Mouse (Mus musculus) spleen, adult 2 months (tissue): Measurements from ENCODE around the gene Clcn5. TPM values are rescaled to one million over a fixed set of nuclear protein-coding genes. Genes with fewer than 3 reads are reported as not detected.

Experiments used
- DNase-seq, 2 experiments: peaks; one replicate each; pipeline versions ENCODE4 v3.0.0 to v3.0.0-alpha.2; 2012 to 2021; ENCODE audit warnings: low spot score in 2 of 2, low read depth in 1 of 2
- H3K27ac ChIP-seq: fragments of 200-500 bp; 2 replicates; pipeline ENCODE4 v1.5.1; 2012; ENCODE audit warnings: low read length, inconsistent platforms; ENCODE audit not compliant: insufficient read depth
- H3K27me3 ChIP-seq: fragments of 200-500 bp; 2 replicates; pipeline ENCODE4 v1.6.1; 2012; ENCODE audit warnings: mild to moderate bottlenecking, moderate library complexity, low read length, inconsistent platforms; ENCODE audit not compliant: control insufficient read depth, insufficient read depth
- H3K36me3 ChIP-seq: fragments of 200-500 bp; 2 replicates; pipeline ENCODE4 v1.6.1; 2012; ENCODE audit warnings: mild to moderate bottlenecking, low read length, inconsistent platforms; ENCODE audit not compliant: control insufficient read depth, insufficient read depth
- H3K4me1 ChIP-seq: fragments of 200-500 bp; 2 replicates; pipeline ENCODE4 v1.6.1; 2011; ENCODE audit warnings: inconsistent platforms; ENCODE audit not compliant: control insufficient read depth, insufficient read depth, insufficient read length
- H3K4me3 ChIP-seq: fragments of 200-500 bp; 2 replicates; pipeline ENCODE4 v1.5.1; 2011; ENCODE audit warnings: mild to moderate bottlenecking, inconsistent platforms; ENCODE audit not compliant: insufficient read depth, insufficient read length; ENCODE audit errors: extremely low read depth
- CTCF ChIP-seq: fragments of 200-500 bp; IDR thresholded peaks from 2 replicates; pipeline ENCODE4 v1.5.1; 2011; ENCODE audit warnings: mild to moderate bottlenecking, inconsistent platforms; ENCODE audit not compliant: insufficient read depth, insufficient read length, insufficient replicate concordance; ENCODE audit errors: extremely low read depth
- POLR2A ChIP-seq: fragments of 200-500 bp; IDR thresholded peaks from 2 replicates; pipeline ENCODE4 v1.6.1; 2011; ENCODE audit warnings: low read depth, low read length, inconsistent platforms
- WGBS: fragments of 180-500 bp; shearing (Covaris S2); methylation state at CpG from one replicate; pipeline ENCODE4 v1.1.7; 2018; 5-methylcytosine and 5-hydroxymethylcytosine counted together
- polyA plus RNA-seq: library from polyadenylated mRNA; depleted of rRNA; stranded (reverse); fragments of >200 nt; gene quantifications from 2 replicates; pipeline ENCODE4 v1.2.3, GENCODE M21; 2012; rRNA removed

Clcn5 gene
- 1.8 and 2.2 TPM in 2 replicates for polyA plus RNA-seq

- peak; percentile 86 to 91 for DNase-seq
- peak within 1 kb of the TSS; percentile 84 for H3K27ac ChIP-seq
- no peaks in the 10 kb centered on the region; the same call in 1 of the 2 replicates for H3K36me3 ChIP-seq
- H3K4me3 ChIP-seq = peak within 1 kb of the TSS; percentile 89
- TF ChIP-seq POLR2A = peak; percentile 10; the same call in 1 of the 2 replicates
- no peak for TF ChIP-seq CTCF
- WGBS = 24% methylated on average over 43 of the region's 43 CpGs
- no peaks in the 10 kb centered on the region for H3K4me1 ChIP-seq
- H3K27me3 ChIP-seq = no peaks in the 10 kb centered on the region
These were observed at the start of gene Clcn5 for GRCm38 (mm10) chrX:7319089-7319721. Gene Clcn5 (minus strand): TSS chrX:7319358.

DNA sequence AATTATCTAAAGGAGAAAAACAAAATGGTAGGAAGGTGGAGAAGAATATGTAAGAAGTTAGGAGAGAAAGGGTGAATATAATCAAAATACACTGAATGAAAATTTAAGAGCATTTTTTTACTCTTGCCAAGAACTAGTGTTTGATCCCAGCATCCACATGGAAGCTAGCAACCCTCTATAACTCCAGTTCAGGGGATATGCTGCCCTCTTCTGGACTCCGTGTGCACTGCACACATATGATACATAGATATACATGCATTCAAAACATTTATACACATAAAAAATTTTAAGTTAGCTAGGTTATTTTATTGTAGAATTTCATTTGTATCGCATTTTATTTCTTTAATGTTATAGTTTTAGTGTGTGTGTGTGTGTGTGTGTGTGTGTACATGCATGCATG is 6.3 kb upstream of the Clcn5 start:
- Histone ChIP-seq H3K27ac (no peak overlapping the region), H3K4me1 (no peaks in the 10 kb centered on the region), H3K36me3 (no peaks in the 10 kb centered on the region), H3K4me3 (no peak overlapping the region), H3K27me3 (no peaks in the 10 kb centered on the region)
- no peak for DNase-seq
- no peak for TF ChIP-seq POLR2A
- no peak for TF ChIP-seq CTCF
- WGBS = 42% methylated on average over 2 of the region's 2 CpGs

DNA sequence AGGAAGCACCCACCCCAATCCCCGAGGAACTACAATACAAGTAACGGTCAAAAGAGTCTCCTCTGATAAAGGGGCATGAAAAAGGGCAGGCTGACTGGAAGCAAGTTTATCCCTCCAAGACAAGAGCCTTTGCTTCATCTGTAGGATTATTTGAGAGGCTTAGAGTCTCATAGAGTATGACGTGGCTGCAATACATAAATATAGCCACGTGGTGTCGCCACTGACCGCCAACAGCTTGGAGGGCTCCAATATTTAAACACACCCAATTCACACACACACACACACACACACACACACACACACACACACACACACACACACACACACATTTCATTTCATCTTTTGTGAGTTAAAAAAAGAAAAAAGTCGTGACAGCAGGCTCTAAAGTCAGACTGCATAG is 3.1 kb upstream of the Clcn5 start:
- Histone ChIP-seq H3K27me3 (no peaks in the 10 kb centered on the region), H3K27ac (no peak overlapping the region), H3K36me3 (no peaks in the 10 kb centered on the region), H3K4me3 (no peak overlapping the region), H3K4me1 (no peaks in the 10 kb centered on the region)
- peak; percentile 29 to 54 for DNase-seq
- 16% methylated on average over 7 of the region's 7 CpGs for WGBS
- TF ChIP-seq POLR2A = no peak
- peak; percentile 35; the same call in 1 of the 2 replicates for TF ChIP-seq CTCF

DNA sequence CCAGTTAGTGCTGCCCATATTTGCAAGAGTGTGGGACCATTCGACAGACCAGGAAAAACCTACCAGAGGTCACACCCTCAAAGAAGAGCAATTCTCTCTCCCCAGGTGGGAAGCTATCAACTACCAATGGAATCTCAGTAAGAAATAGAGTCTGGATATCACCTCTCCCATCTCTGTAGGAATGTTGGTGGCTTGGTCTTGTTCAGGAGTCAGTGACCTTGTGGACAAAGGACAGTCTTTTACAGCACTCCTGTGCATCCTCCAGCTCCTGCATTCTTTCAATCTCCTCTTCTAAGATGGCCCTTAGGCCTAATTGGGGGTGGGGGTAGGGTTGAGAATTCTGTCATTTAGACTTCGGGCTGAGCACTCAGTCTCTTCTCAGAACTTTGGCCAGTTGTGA is 1.4 kb upstream of the Clcn5 start:
- DNase-seq = no peak
- no peak for TF ChIP-seq POLR2A
- TF ChIP-seq CTCF = no peak
- H3K27ac ChIP-seq = no peak overlapping the region
- no peak overlapping the region for H3K4me3 ChIP-seq
- no peaks in the 10 kb centered on the region for H3K4me1 ChIP-seq
- H3K27me3 ChIP-seq = no peaks in the 10 kb centered on the region
- H3K36me3 ChIP-seq = no peaks in the 10 kb centered on the region; the same call in 1 of the 2 replicates
- 76% methylated on average over 2 of the region's 2 CpGs for WGBS

GRCm38 (mm10) chrX:7318551-7319025 is 570 bp downstream of the Clcn5 start:
- Histone ChIP-seq H3K36me3 (no peaks in the 10 kb centered on the region; the same call in 1 of the 2 replicates), H3K4me3 (peak overlapping the region; percentile 89), H3K27ac (peak overlapping the region; percentile 84), H3K27me3 (no peaks in the 10 kb centered on the region), H3K4me1 (no peaks in the 10 kb centered on the region)
- WGBS = 19% methylated on average over 37 of the region's 37 CpGs
- no peak for DNase-seq
- TF ChIP-seq CTCF (no peak), POLR2A (no peak)

DNA sequence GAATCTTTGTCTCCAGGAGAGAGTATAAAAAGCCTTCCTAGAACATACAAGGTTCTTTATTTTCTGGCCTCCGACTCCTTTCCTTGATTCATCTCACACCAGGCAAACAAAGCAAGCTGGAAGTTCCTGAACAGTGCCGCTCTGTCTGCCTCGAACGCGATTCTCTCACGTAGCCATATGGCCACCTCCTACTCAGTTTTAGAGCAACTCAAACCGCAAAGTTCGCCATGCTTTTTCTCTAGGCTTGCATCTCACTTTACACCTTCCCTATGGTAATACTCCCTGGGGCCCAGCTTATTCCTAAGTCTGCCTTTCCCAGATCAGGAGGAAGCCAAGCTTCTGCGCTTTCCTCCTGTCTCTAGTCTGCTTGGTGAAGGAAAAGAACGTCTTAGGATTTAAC is 4.0 kb downstream of the Clcn5 start:
- Histone ChIP-seq H3K36me3 (no peaks in the 10 kb centered on the region; the same call in 1 of the 2 replicates), H3K27ac (no peak overlapping the region), H3K27me3 (no peaks in the 10 kb centered on the region), H3K4me1 (no peaks in the 10 kb centered on the region), H3K4me3 (no peak overlapping the region)
- TF ChIP-seq POLR2A = no peak
- TF ChIP-seq CTCF = no peak
- no peak for DNase-seq
- WGBS = 82% methylated on average over 10 of the region's 10 CpGs

DNA sequence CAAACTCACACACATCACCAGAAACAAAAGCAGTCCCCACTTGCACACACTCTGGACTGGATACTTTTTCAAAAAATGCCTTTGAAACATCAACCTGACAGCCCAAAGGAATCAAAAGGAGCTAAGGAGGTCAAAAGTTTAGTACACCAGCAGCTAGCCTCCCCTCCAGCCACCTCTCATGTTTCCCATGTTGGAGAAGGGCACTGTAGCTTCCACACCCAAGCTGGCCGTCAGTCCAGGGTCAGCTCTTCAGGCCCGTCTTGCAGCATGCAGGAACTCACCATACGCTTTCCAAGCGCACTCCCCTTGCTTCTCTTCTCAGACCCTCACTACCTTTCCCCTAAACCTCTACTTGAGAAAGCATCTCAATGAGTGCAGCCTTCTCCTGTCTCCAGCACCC is 4.5 kb downstream of the Clcn5 start:
- TF ChIP-seq POLR2A (no peak), CTCF (no peak)
- Histone ChIP-seq H3K4me1 (no peaks in the 10 kb centered on the region), H3K36me3 (no peaks in the 10 kb centered on the region; the same call in 1 of the 2 replicates), H3K27me3 (no peaks in the 10 kb centered on the region), H3K4me3 (no peak overlapping the region), H3K27ac (no peak overlapping the region)
- DNase-seq = no peak
- WGBS = 91% methylated on average over 4 of the region's 4 CpGs
